Mouse (Mus musculus): Measurements from ENCODE around the gene 6430531B16Rik. TPM values are rescaled to one million over a fixed set of nuclear protein-coding genes. Genes with fewer than 3 reads are reported as not detected.
A peak's percentile ranks its signal among the peaks of the same experiment; 100 is the strongest.

Gene 6430531B16Rik
- total and polyA plus RNA-seq, 3 experiments = 0.13 TPM; not detected in 2

DNA sequence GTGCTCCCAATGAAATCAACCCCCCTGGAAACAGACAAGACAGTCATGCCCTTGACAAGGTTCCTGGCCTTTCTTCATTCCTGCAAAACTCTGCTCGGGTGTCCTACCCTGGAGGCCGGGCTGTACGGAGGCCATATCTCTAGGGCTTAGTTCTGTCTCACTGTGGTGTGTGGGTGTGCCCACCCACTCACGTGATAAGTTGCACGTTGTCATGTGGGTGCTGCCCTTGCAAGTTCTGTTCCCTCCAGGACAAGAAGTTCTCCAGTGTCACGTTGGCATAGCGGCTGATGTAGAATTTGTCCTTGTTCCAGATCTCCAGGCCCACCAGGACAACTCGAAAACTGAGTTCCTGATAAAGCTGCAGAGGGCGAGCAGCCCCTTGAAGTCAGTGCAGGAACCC is 9.7 kb upstream of the 6430531B16Rik start:
- no peaks in the 10 kb centered on the region for H3K27me3 ChIP-seq (ENCODE audit: control insufficient read depth in 1 of 2, insufficient read depth in 2 of 2, low read length in 2 of 2)
- no peaks in the 10 kb centered on the region for H3K79me2 ChIP-seq (ENCODE audit: control insufficient read depth, insufficient read depth, low read length, poor library complexity)
- H3K4me3 ChIP-seq (ENCODE audit: control insufficient read depth in 1 of 2, insufficient read depth in 1 of 2, low read depth in 2 of 2, low read length in 2 of 2) = no peak overlapping the region
- peaks cover 0 to 5% of the 10 kb centered on the region in 2 experiments; a peak in 1 of 4 replicates for H3K36me3 ChIP-seq (ENCODE audit: control insufficient read depth in 1 of 2, insufficient read depth in 2 of 2, low read length in 2 of 2)
- no peaks in the 10 kb centered on the region for H3K9me3 ChIP-seq (replicated peaks; ENCODE audit: insufficient read depth, low read length)
- H3K4me1 ChIP-seq (ENCODE audit: control insufficient read depth in 1 of 2, insufficient read depth in 2 of 2, low read length in 2 of 2) = peaks cover 0 to 7% of the 10 kb centered on the region in 2 experiments; a peak in 2 of 4 replicates
- TF ChIP-seq ZMIZ1 (IDR thresholded peaks at IDR 0.05; ENCODE audit: low read depth, low read length) = no peak
- TF ChIP-seq USF1 (IDR thresholded peaks at IDR 0.05; ENCODE audit: low read depth, low read length) = peak; percentile 77
- TF ChIP-seq JUND (IDR thresholded peaks at IDR 0.05; ENCODE audit: low read depth, low read length) = no peak
- TF ChIP-seq ZKSCAN1 (IDR thresholded peaks at IDR 0.05; ENCODE audit: low read depth, low read length) = no peak
- TF ChIP-seq BHLHE40 (IDR thresholded peaks at IDR 0.05; ENCODE audit: borderline replicate concordance, low read depth, low read length) = peak; percentile 61; the same call in 1 of the 2 replicates
- TF ChIP-seq CTCF (IDR thresholded peaks at IDR 0.05 in 2 of 3, conservative IDR thresholded peaks at IDR 0.05 in 1 of 3; ENCODE audit: control insufficient read depth in 1 of 3, insufficient read depth in 1 of 3, low read depth in 2 of 3, low read length in 3 of 3, poor library complexity in 1 of 3, severe bottlenecking in 1 of 3) = no peak
- TF ChIP-seq USF2 (IDR thresholded peaks at IDR 0.05; ENCODE audit: borderline replicate concordance in 1 of 2, insufficient read depth in 1 of 2, low read depth in 1 of 2, low read length in 2 of 2) = no peak
- TF ChIP-seq TAL1 (IDR thresholded peaks at IDR 0.05; ENCODE audit: low read length) = no peak
- no peak overlapping the region for H3K9ac ChIP-seq (ENCODE audit: control insufficient read depth, low read depth, low read length, poor library complexity, severe bottlenecking)
- DNase-seq (ENCODE audit: low read depth, low spot score) = no peak
- H3K27ac ChIP-seq (ENCODE audit: control insufficient read depth, low read depth, low read length) = no peak overlapping the region

DNA sequence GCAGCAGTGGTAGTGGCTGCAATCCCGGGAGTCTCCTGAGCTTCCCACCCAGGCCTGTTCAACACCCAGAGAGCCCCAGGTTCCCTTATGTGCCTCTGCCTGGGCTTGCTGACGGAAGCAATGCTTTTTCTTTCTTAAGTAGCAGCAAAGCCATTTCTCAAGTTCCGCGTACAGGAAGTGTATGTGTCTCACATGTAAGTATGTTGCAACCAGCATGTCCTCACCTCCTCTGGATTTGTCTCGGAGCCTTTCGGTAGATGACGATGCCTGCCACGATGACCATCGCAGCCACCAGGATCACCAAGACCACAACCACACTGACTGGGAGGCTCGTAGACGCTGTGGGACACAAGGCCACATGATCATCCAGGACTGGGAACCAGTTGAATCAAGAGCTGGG is 6.0 kb upstream of the 6430531B16Rik start:
- no peak for TF ChIP-seq GABPA (IDR thresholded peaks at IDR 0.05; ENCODE audit: low read depth, low read length)
- no peak for TF ChIP-seq ZC3H11A (IDR thresholded peaks at IDR 0.05; ENCODE audit: low read depth, low read length)
- no peak for TF ChIP-seq POLR2A (IDR thresholded peaks at IDR 0.05; ENCODE audit: control insufficient read depth in 1 of 2, insufficient read depth in 1 of 2, low read depth in 1 of 2, low read length in 2 of 2, poor library complexity in 1 of 2)
- no peak for TF ChIP-seq NRF1 (IDR thresholded peaks at IDR 0.05; ENCODE audit: insufficient read depth, low read depth, low read length, poor library complexity, severe bottlenecking)
- TF ChIP-seq MEF2A (IDR thresholded peaks at IDR 0.05; ENCODE audit: extremely low read depth, insufficient replicate concordance, low read depth, low read length, poor library complexity, severe bottlenecking) = no peak
- TF ChIP-seq POLR2AphosphoS2 (IDR thresholded peaks at IDR 0.05; ENCODE audit: low read length) = no peak
- no peaks in the 10 kb centered on the region for H3K79me2 ChIP-seq (ENCODE audit: control insufficient read depth, insufficient read depth, low read length, poor library complexity)

More for the DNA sequence above, 6.0 kb upstream of the 6430531B16Rik start:
- Histone ChIP-seq H3K27ac (ENCODE audit: control insufficient read depth, low read depth, low read length) (no peak overlapping the region), H3K9me3 (replicated peaks; ENCODE audit: insufficient read depth, low read length) (no peaks in the 10 kb centered on the region), H3K4me3 (ENCODE audit: control insufficient read depth in 1 of 2, insufficient read depth in 1 of 2, low read depth in 2 of 2, low read length in 2 of 2) (no peak overlapping the region), H3K9ac (ENCODE audit: control insufficient read depth, low read depth, low read length, poor library complexity, severe bottlenecking) (no peak overlapping the region), H3K27me3 (ENCODE audit: control insufficient read depth in 1 of 2, insufficient read depth in 2 of 2, low read length in 2 of 2) (no peaks in the 10 kb centered on the region), H3K4me1 (ENCODE audit: control insufficient read depth in 1 of 2, insufficient read depth in 2 of 2, low read length in 2 of 2) (peaks cover 0 to 17% of the 10 kb centered on the region in 2 experiments; a peak in 2 of 4 replicates), H3K36me3 (ENCODE audit: control insufficient read depth in 1 of 2, insufficient read depth in 2 of 2, low read length in 2 of 2) (peaks cover 0 to 5% of the 10 kb centered on the region in 2 experiments; a peak in 2 of 4 replicates)
- no peak for DNase-seq (ENCODE audit: low read depth, low spot score)
